Mouse (Mus musculus) hindbrain, embryonic 12.5 days (tissue): Measurements from ENCODE around the gene Npy. TPM values are rescaled to one million over a fixed set of nuclear protein-coding genes. Genes with fewer than 3 reads are reported as not detected.

Source experiments
- ATAC-seq: fragments of 200-750 bp; cut with Nextera tagmentation; 2 replicates; pipeline ENCODE4 v1.8.0; 2017; ENCODE audit warnings: moderate TSS enrichment; ENCODE audit not compliant: low FRiP score
- H3K27ac ChIP-seq: fragments of 300-500 bp; sonication (generic); 2 replicates; pipeline ENCODE4 v1.5.1; 2016; ENCODE audit warnings: mild to moderate bottlenecking
- H3K27me3 ChIP-seq: fragments of 300-500 bp; sonication (generic); 2 replicates; pipeline ENCODE4 v1.6.1; 2016; ENCODE audit warnings: mild to moderate bottlenecking
- H3K36me3 ChIP-seq: fragments of 300-500 bp; sonication (generic); 2 replicates; pipeline ENCODE4 v1.6.1; 2016; ENCODE audit warnings: mild to moderate bottlenecking
- H3K4me1 ChIP-seq: fragments of 300-500 bp; sonication (generic); 2 replicates; pipeline ENCODE4 v1.6.1; 2016
- H3K4me2 ChIP-seq: fragments of 300-500 bp; sonication (generic); replicated peaks from 2 replicates; pipeline ENCODE4 v1.6.1; 2016; ENCODE audit warnings: mild to moderate bottlenecking
- H3K4me3 ChIP-seq: fragments of 300-500 bp; sonication (generic); 2 replicates; pipeline ENCODE4 v1.5.1; 2016; ENCODE audit warnings: mild to moderate bottlenecking
- H3K9ac ChIP-seq: fragments of 300-500 bp; sonication (generic); 2 replicates; pipeline ENCODE4 v1.6.1; 2016; ENCODE audit warnings: mild to moderate bottlenecking, moderate library complexity
- H3K9me3 ChIP-seq: fragments of 300-500 bp; sonication (generic); replicated peaks from 2 replicates; pipeline ENCODE4 v1.6.1; 2016; ENCODE audit warnings: mild to moderate bottlenecking
- WGBS: fragments of 180-500 bp; shearing (Covaris S2); methylation state at CpG from one replicate; pipeline ENCODE4 v1.1.7; 2016; 5-methylcytosine and 5-hydroxymethylcytosine counted together
- polyA plus RNA-seq: library from polyadenylated mRNA; unstranded; fragments of >200 nt; fragmentation: Nextera tagmentation; extraction: Ambion mirVana; gene quantifications from 2 replicates; pipeline ENCODE4 v1.2.1, GENCODE M21; 2016

Npy gene
- 36.7 and 55.3 TPM in 2 replicates for polyA plus RNA-seq

DNA sequence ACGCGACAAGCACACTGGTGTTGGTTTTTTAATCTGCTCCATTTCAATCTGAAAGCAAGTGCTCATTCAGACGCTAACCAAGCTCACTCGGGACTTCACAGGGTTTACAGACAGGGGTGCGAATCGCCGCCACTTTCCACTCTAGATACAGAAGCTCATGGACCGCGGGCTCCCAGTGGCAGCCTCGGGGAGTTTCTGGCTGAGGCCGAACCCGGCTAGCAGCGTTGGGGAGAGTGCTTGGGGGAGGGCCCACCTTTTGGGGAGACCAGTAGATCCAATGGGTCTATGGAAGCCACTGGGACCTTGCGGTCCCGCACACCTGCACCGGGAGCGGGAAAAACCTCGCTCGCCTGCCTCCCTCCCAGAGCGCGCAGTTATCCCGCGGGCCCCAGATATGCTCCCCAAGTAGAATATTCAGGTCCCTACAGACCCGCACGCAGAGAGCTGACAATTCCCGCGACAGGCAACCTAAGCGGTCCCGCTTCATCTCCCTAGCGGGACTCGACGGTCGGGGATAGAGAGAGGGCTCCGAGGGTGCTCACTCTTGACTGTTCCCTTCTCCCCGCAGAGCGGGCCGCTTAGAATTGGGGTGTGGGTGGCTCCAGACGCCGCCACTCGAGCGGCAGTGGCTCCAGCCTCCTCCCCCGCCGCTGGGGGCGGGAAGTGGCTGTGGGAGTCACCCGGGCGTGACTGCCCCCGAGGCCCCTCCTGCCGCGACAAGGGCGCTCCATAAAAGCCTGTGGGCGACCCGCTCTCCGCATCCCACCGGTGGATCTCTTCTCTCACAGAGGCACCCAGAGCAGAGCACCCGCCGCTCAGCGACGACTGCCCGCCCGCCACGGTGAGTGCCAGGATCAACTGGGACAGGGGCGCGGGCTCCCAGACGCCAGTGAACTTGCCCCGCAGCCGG is at the start of gene Npy:
TSS of gene Npy (plus strand) at position 750 of the 910 bp plus-strand sequence.
- Histone ChIP-seq H3K27ac (no peak within 1 kb of the TSS), H3K9me3 (no peaks in the 10 kb centered on the region), H3K4me2 (peak within 1 kb of the TSS; percentile 63), H3K36me3 (no peaks in the 10 kb centered on the region), H3K4me1 (peaks cover 16% of the 10 kb centered on the region), H3K4me3 (peak within 1 kb of the TSS; percentile 36), H3K27me3 (peaks cover 50% of the 10 kb centered on the region), H3K9ac (peak within 1 kb of the TSS; percentile 15)
- 1% methylated on average over 66 of the region's 66 CpGs for WGBS
- ATAC-seq: peak; percentile 52

DNA sequence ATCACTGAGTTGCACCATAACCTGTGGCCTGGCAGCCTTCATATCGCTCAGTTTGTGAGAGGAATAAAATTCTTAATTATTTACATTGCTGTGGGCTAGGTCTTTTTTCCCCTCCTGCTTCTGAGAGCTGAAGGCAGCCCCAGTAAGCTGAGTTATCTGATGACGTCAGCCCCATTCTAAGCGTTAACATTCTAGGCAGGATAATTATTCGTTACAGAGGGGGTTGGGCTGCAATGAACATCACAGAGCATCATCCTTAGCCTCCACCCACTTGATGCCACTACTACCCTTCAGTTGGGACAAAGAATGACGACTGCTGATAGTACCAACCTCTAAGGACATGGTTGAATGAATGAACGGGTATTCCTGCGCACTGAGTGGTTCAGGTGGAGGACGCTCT is 47.5 kb upstream of the Npy start:
- H3K4me2 ChIP-seq: no peak overlapping the region

DNA sequence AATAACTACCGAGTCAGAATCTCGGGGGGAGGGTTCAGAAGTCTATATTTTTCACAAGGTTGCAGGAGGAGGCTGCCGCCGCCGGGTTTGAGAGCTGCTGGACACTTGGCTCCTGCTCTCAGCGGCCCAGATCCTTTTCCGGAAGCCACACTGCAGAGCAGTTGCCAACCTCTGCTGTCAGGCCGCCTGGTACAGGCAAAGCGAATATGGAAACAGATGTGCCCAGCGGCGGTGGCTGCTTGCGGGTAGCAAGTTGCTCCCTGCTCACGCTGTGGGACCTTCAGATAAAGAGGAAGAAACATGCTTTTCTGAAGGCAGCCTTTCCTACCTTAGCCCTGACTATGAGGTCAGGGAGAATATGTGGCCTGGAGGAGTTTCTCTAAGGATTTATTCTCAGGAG is 44.4 kb upstream of the Npy start:
- Histone ChIP-seq H3K4me2 (no peak overlapping the region), H3K36me3 (no peaks in the 10 kb centered on the region), H3K27ac (no peak overlapping the region), H3K9me3 (no peaks in the 10 kb centered on the region), H3K4me1 (peaks cover 18% of the 10 kb centered on the region), H3K9ac (no peak overlapping the region), H3K4me3 (no peak overlapping the region), H3K27me3 (no peaks in the 10 kb centered on the region)
- no peak for ATAC-seq
- WGBS: 59% methylated on average over 13 of the region's 13 CpGs

More for the DNA sequence above, 47.5 kb upstream of the Npy start:
- H3K36me3 ChIP-seq: no peaks in the 10 kb centered on the region
- no peaks in the 10 kb centered on the region for H3K27me3 ChIP-seq
- 64% methylated on average over 8 of the region's 8 CpGs for WGBS
- no peak for ATAC-seq
- H3K9me3 ChIP-seq: no peaks in the 10 kb centered on the region
- peaks cover 23% of the 10 kb centered on the region for H3K4me1 ChIP-seq
- no peak overlapping the region for H3K4me3 ChIP-seq
- H3K9ac ChIP-seq: no peak overlapping the region
- H3K27ac ChIP-seq: no peak overlapping the region

DNA sequence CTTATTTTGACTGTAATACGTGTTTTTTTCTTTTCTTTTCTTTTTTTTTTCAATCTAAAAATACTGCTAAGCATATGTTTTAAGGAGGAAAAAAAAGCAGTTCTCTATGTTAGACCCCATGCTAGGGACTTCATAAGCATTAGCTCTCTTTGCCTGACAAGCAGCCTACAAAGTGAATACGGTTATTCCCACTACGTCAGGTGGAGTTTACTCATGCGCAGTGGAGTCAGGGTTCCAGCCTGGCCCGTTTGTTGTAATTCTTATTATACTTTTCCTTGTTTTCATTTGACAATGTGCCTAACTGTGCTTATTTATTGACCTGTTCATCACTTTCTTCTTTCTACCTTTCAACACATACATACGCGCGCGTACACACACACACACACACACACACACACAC is 43.8 kb upstream of the Npy start:
- Histone ChIP-seq H3K4me3 (no peak overlapping the region), H3K9me3 (no peaks in the 10 kb centered on the region), H3K27me3 (no peaks in the 10 kb centered on the region), H3K9ac (no peak overlapping the region), H3K4me1 (peaks cover 16% of the 10 kb centered on the region), H3K27ac (no peak overlapping the region), H3K36me3 (no peaks in the 10 kb centered on the region), H3K4me2 (no peak overlapping the region)
- ATAC-seq: no peak
- 79% methylated on average over 9 of the region's 9 CpGs for WGBS

DNA sequence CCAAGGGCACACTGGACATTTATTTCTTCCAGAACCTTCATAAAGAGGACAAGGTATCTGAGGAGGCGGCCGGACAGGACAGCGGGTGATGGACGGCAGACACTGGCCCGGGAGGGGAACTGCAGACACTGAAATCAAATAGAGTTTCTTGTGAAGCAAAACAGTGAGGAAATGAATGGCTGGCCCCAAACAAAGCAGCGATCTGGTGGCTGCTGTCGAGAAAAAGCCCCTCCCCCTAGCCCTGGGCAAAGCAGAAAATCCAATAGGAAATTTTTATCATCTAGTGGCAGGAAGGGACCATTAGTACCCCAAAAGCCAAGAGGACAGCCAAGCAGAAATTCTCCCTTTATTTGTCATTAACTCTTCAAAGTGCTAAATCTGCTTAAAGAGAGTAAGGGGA is 42.9 kb upstream of the Npy start:
- Histone ChIP-seq H3K4me2 (peak overlapping the region; percentile 17; the same call in 1 of the 2 replicates), H3K27ac (peak overlapping the region; percentile 45; the same call in 1 of the 2 replicates), H3K9ac (no peak overlapping the region), H3K4me1 (peaks cover 11% of the 10 kb centered on the region), H3K9me3 (no peaks in the 10 kb centered on the region), H3K27me3 (no peaks in the 10 kb centered on the region), H3K36me3 (no peaks in the 10 kb centered on the region), H3K4me3 (no peak overlapping the region)
- WGBS: 19% methylated on average over 7 of the region's 7 CpGs
- no peak for ATAC-seq

DNA sequence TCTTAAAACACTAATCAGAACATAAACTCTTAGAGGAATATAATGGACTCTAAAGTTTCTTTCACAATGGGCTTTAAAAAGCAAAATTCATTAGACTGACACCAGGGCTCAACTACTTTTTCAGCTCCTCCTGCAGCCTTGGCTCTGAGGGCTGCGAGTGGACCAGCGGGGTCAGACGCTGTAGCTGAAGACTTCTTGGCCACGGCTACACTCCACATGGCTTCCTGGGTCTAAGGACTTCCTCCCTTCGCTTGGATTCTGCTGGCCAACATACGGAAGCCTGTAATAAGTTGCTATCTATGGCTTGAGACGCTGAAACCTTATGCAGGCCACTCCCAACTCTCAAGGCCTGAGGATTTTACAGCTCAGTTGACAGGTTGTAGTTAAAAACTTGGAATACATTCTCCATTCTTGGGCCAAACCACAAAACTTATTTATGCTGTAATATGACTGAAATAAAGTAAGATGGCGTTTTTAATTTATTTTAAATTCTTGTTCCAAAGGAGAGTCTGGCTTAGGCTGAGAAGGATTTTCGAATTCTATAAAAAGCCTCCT is 41.6 kb upstream of the Npy start:
- no peak overlapping the region for H3K27ac ChIP-seq
- H3K4me2 ChIP-seq: no peak overlapping the region
- no peaks in the 10 kb centered on the region for H3K36me3 ChIP-seq
- H3K9ac ChIP-seq: no peak overlapping the region
- WGBS: 89% methylated on average over 9 of the region's 9 CpGs
- peaks cover 11% of the 10 kb centered on the region for H3K4me1 ChIP-seq
- ATAC-seq: no peak
- no peak overlapping the region for H3K4me3 ChIP-seq
- H3K9me3 ChIP-seq: no peaks in the 10 kb centered on the region
- no peaks in the 10 kb centered on the region for H3K27me3 ChIP-seq

DNA sequence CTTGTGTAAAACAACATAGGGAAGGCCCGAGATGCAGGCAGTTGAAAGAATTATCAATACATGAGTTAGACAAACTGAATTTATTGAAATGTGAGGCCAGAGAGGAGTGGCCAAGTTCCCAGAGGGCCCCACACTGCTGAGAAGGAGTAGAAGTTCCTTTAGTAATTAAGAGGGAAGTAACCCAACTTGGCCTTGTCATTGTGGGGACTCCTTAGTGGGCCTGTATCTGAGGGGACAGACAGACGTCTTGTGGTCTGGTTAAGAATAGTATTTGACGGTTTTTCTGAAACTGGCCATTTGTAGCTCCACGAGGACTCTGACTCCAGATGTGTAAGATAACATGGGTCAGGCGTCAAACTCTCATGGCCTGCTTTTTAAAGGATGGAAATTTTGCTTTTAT is 40.7 kb upstream of the Npy start:
- Histone ChIP-seq H3K36me3 (no peaks in the 10 kb centered on the region), H3K27ac (no peak overlapping the region), H3K27me3 (no peaks in the 10 kb centered on the region), H3K9ac (no peak overlapping the region), H3K9me3 (no peaks in the 10 kb centered on the region), H3K4me3 (no peak overlapping the region), H3K4me2 (no peak overlapping the region), H3K4me1 (peaks cover 11% of the 10 kb centered on the region)
- WGBS: 77% methylated on average over 5 of the region's 5 CpGs
- no peak for ATAC-seq

DNA sequence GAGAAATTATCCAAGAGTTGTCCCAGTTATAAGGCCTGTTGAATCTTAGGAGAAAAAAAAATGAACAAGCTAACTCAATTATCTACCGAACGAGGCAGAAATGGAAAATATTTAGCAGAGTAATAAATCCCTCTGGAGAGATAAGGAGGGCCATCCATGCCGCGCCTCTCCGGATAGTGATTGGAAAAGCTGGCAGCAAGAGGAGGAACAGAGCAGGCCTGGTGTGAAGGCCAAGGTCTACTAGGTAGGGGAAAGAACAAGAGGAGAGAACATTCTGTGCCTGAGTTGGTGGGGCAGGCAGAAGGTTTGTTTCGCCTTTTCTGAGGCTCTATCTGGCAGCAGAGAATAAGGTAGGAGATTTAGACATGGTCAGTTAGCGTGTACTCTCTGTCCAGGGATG is 39.8 kb upstream of the Npy start:
- WGBS: 88% methylated on average over 7 of the region's 7 CpGs
- no peak for ATAC-seq
- peaks cover 11% of the 10 kb centered on the region for H3K4me1 ChIP-seq
- H3K4me3 ChIP-seq: no peak overlapping the region
- H3K4me2 ChIP-seq: no peak overlapping the region
- no peak overlapping the region for H3K27ac ChIP-seq
- no peaks in the 10 kb centered on the region for H3K27me3 ChIP-seq
- H3K9ac ChIP-seq: no peak overlapping the region
- H3K9me3 ChIP-seq: no peaks in the 10 kb centered on the region
- H3K36me3 ChIP-seq: no peaks in the 10 kb centered on the region

DNA sequence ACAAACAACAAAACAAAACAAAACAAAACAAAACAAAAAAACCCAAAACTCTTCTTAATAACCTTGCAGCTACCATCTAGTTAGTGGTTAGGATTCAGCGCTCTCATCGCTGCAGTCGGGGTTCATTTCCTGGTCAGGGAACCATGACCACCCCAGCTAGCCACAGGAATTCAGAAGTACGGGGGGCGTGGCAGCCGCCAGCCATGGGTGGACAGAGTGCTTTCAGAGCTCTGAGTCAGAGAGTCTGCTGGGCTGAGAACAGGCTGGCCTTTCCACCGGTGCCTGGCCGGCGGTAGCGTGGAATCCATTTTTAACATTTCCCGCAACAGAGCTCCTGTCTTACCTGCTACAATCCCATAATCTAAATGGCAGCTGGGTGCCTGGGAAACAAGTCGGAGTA is 30.0 kb upstream of the Npy start:
- no peak for ATAC-seq
- H3K9me3 ChIP-seq: no peaks in the 10 kb centered on the region
- H3K4me1 ChIP-seq: no peaks in the 10 kb centered on the region
- no peak overlapping the region for H3K27ac ChIP-seq
- no peaks in the 10 kb centered on the region; the same call in 1 of the 2 replicates for H3K27me3 ChIP-seq
- no peak overlapping the region for H3K4me3 ChIP-seq
- WGBS: 78% methylated on average over 12 of the region's 12 CpGs
- no peaks in the 10 kb centered on the region for H3K36me3 ChIP-seq
- no peak overlapping the region for H3K4me2 ChIP-seq
- no peak overlapping the region for H3K9ac ChIP-seq

DNA sequence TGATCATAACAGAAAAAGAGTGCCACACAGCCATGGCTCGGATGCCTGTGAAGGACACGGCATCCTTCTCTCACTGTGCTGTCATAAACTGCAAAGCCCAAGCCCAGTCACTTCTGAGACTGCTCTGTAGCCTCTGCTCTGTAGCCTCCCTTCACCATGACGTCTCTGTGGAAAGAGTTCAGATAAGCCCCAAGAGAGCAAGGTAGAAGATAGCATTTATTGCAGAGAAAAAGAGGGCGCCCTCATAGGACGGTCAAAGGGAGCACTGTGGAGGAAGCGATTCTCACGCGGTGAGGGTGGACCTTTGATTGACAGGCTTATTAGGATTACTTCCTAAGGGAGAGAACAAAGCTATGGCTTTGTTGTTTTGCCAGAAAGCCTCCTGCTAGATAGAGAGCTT is 18.4 kb upstream of the Npy start:
- Histone ChIP-seq H3K4me1 (peaks cover 4% of the 10 kb centered on the region; the same call in 1 of the 2 replicates), H3K4me2 (no peak overlapping the region), H3K4me3 (no peak overlapping the region), H3K27ac (no peak overlapping the region), H3K36me3 (no peaks in the 10 kb centered on the region), H3K9ac (no peak overlapping the region), H3K9me3 (no peaks in the 10 kb centered on the region), H3K27me3 (no peaks in the 10 kb centered on the region)
- ATAC-seq: no peak
- 60% methylated on average over 8 of the region's 8 CpGs for WGBS

DNA sequence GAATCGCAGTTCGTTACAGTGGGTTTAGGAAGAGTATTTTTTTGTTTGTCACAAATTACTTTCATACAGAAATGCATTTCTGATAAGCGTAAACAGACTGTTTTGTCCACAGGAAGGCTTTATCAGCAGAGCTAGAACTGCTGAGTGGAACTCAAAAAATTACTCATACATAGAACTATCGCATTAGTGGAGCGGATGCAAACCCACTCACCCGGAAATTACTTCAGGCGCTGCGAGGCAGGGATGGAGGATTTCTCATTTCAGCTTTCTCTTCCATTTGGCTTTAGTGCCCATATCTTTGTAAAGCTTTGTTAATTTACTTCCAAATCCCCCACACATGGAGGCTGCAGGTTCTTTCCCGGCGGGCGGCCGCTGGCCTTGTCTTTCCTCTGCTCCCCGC is 14.4 kb upstream of the Npy start:
- 20% methylated on average over 13 of the region's 13 CpGs for WGBS
- Histone ChIP-seq H3K9ac (no peak overlapping the region), H3K36me3 (no peaks in the 10 kb centered on the region), H3K27me3 (no peaks in the 10 kb centered on the region), H3K9me3 (no peaks in the 10 kb centered on the region), H3K4me1 (peaks cover 4% of the 10 kb centered on the region; the same call in 1 of the 2 replicates), H3K4me3 (peak overlapping the region; percentile 15; the same call in 1 of the 2 replicates), H3K4me2 (peak overlapping the region; percentile 30), H3K27ac (no peak overlapping the region)
- no peak for ATAC-seq

DNA sequence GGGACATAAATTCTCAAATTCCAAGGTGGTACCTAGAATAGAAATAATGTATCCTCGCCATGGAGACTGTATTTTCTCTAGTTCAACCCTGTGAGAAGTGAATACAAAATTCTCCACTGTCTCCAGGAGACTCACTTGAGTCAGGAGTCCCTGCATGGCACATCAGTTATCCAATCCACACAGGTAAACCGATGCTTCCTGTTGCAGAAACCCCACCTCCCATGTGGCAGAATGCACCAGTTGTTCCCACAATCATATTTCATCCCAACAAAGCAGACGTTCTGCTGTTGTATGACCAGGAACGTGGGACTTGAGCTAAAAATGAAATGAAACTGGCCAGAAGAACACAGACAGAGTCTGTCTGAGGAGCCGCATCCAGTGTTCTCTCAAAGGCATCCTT is 5.3 kb upstream of the Npy start:
- WGBS: 83% methylated on average over 5 of the region's 5 CpGs
- Histone ChIP-seq H3K27me3 (peaks cover 19% of the 10 kb centered on the region), H3K36me3 (no peaks in the 10 kb centered on the region)

More for the DNA sequence above, 5.3 kb upstream of the Npy start:
- no peak overlapping the region for H3K27ac ChIP-seq
- no peaks in the 10 kb centered on the region for H3K9me3 ChIP-seq
- no peak overlapping the region for H3K4me3 ChIP-seq
- H3K4me2 ChIP-seq: no peak overlapping the region
- no peak for ATAC-seq
- no peak overlapping the region for H3K9ac ChIP-seq
- peaks cover 4% of the 10 kb centered on the region for H3K4me1 ChIP-seq
